In the genomic region with DNA sequence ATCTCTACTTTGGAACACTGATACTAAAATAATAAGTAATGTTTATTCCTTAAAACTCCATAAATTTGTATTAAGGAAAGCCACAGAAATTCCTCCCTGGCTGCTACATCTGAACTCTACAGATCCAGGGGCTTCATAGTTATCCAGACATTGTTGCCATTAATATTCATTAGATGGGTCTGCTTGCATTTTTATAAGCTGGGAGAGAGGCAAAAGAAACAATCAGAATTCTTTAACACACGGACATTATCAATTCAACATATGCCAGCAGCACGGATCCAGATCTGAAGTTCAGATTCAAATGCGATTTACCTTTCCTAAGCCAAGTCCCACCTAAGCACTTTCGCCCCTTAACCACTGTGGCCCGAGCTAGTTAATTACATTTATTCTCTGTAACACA, we compare ENCODE assay signal across 11 mouse cellular contexts.
"Had no signal": no experiment of that assay in that cellular context is flagged by ENCODE, and none has a peak within 500 bp of the region (broad histone marks: within the 10 kb centered on the region; RNA-seq: fewer than 3 reads in every experiment).

No protein-coding gene starts in this region.

- H3K27ac ChIP-seq: layer of hippocampus, adult 2 months; limb, embryonic 10.5 days; liver, embryonic 15.5 days; stomach, postnatal 0 days had no signal

- DNase-seq: kidney, postnatal 10 days; kidney, postnatal 4 days; lung, adult 2 months; lung, postnatal 36 days; thymus, postnatal 4 days had no signal

- ATAC-seq: lung, postnatal 0 days had no signal

- H3K9ac ChIP-seq: liver, embryonic 15.5 days had no signal

- H3K4me2 ChIP-seq: liver, embryonic 11.5 days; liver, embryonic 15.5 days had no signal

- H3K4me3 ChIP-seq: layer of hippocampus, adult 2 months; limb, embryonic 10.5 days; liver, embryonic 15.5 days had no signal

- H3K9me3 ChIP-seq: limb, embryonic 10.5 days; liver, embryonic 15.5 days had no signal

- H3K27me3 ChIP-seq: liver, embryonic 15.5 days had no signal

- H3K36me3 ChIP-seq: liver, embryonic 15.5 days had no signal

- H3K4me1 ChIP-seq: liver, embryonic 15.5 days had no signal
